In genomic region chr9:96739808-96740711, GRCm38 (mm10) we compare ENCODE assay signal across 9 mouse cellular contexts. TPM values are rescaled to one million over a fixed set of nuclear protein-coding genes. Genes with fewer than 3 reads are reported as not detected.
DNase-seq lines count a peak whose midpoint lies in the region; ATAC-seq and TF ChIP-seq lines count a peak whose summit lies in the region.
"Had no signal": no experiment of that assay in that cellular context is flagged by ENCODE, and none has a peak within 500 bp of the region (broad histone marks: within the 10 kb centered on the region; RNA-seq: fewer than 3 reads in every experiment).

No protein-coding gene starts in this region.

- TF ChIP-seq CTCF in layer of hippocampus, adult 2 months (conservative IDR thresholded peaks at IDR 0.05): no peak
- TF ChIP-seq CTCF in intestine, postnatal 0 days (IDR thresholded peaks at IDR 0.05; ENCODE audit: low read depth): no peak

- H3K36me3 ChIP-seq in intestine, postnatal 0 days (ENCODE audit: control insufficient read depth, insufficient read depth): no peaks in the 10 kb centered on the region; the same call in 1 of the 2 replicates
- H3K36me3 ChIP-seq: G1E had no signal

- peak overlapping the region; percentile 73; the same call in 1 of the 2 replicates for H3K27ac ChIP-seq in layer of hippocampus, adult 2 months
- peak overlapping the region; percentile 99 for H3K27ac ChIP-seq in brown adipose tissue, adult 24 weeks (replicated peaks; ENCODE audit: low read depth, low read length)
- H3K27ac ChIP-seq in intestine, postnatal 0 days (ENCODE audit: low read depth, low read length): peak overlapping the region; percentile 37; the same call in 1 of the 2 replicates

- DNase-seq in layer of hippocampus, adult 2 months (ENCODE audit: low spot score in 2 of 2): peak in 1 of 2 experiments; percentile 50
- no peak for DNase-seq in layer of hippocampus, adult 9-10 months (ENCODE audit: low spot score)
- DNase-seq in right cerebral cortex, postnatal 14 days: peak; percentile 43
- DNase-seq in cerebellum, adult 9-10 months: no peak
- DNase-seq in ovary, adult 18-20 months (ENCODE audit: low spot score): no peak
- DNase-seq in cerebellum, postnatal 25 days: no peak

- ATAC-seq in intestine, postnatal 0 days: peak; percentile 22; the same call in 1 of the 2 replicates

- no peaks in the 10 kb centered on the region for H3K27me3 ChIP-seq in intestine, postnatal 0 days (replicated peaks; ENCODE audit: control insufficient read depth, insufficient read depth, low read length)

- H3K4me3 ChIP-seq in layer of hippocampus, adult 2 months: peak overlapping the region; percentile 17; the same call in 1 of the 2 replicates
- H3K4me3 ChIP-seq in brown adipose tissue, adult 24 weeks (ENCODE audit: insufficient read depth, low read depth, low read length): 0 out of 2 replicates have a peak overlapping the region, but pooled peaks have one; percentile 19
- H3K4me3 ChIP-seq in intestine, postnatal 0 days (ENCODE audit: low read depth, low read length): no peak overlapping the region

- whole genome bisulfite sequencing in intestine, postnatal 0 days: 64% methylated on average over 22 of the region's 22 CpGs

- H3K4me2 ChIP-seq in intestine, postnatal 0 days (replicated peaks; ENCODE audit: low read depth): no peak overlapping the region

- no peak overlapping the region for H3K9ac ChIP-seq in intestine, postnatal 0 days (ENCODE audit: low read depth, low read length)

- peaks cover 7% of the 10 kb centered on the region for H3K4me1 ChIP-seq in brown adipose tissue, adult 24 weeks (ENCODE audit: control insufficient read depth, insufficient read depth, insufficient read length, low read length)
- no peaks in the 10 kb centered on the region for H3K4me1 ChIP-seq in intestine, postnatal 0 days (replicated peaks; ENCODE audit: control insufficient read depth, insufficient read depth, low read length)

- H3K9me3 ChIP-seq in intestine, postnatal 0 days (ENCODE audit: control insufficient read depth): no peaks in the 10 kb centered on the region

RNA-seq across cellular contexts. Expression of gene Zbtb38, which starts 12.6 kb away (rescaled TPM):
- 10 to 100 TPM; 57.9 to 65.3 TPM for total RNA-seq in layer of hippocampus, adult 2 months (2021)
- polyA plus RNA-seq in brown adipose tissue, adult 24 weeks (2012; ENCODE audit: insufficient read depth, insufficient read length, missing spikeins): 16.8 and 18.7 TPM in 2 replicates
- 18.5 and 20.8 TPM in 2 replicates for polyA plus RNA-seq in intestine, postnatal 0 days (2015; fragmentation: Nextera tagmentation; extraction: Ambion mirVana)

Comparison
In these comparisons a context has a peak if more than half of its experiments do, and no peak if none do; other contexts are left out.
1. H3K27ac ChIP-seq: peak in every context shown above with its lines; median percentile 99 in brown adipose tissue, adult 24 weeks; 73 in layer of hippocampus, adult 2 months; 37 in intestine, postnatal 0 days.